Comparison of ENCODE assay signal across 15 mouse cellular contexts in the genomic region with DNA sequence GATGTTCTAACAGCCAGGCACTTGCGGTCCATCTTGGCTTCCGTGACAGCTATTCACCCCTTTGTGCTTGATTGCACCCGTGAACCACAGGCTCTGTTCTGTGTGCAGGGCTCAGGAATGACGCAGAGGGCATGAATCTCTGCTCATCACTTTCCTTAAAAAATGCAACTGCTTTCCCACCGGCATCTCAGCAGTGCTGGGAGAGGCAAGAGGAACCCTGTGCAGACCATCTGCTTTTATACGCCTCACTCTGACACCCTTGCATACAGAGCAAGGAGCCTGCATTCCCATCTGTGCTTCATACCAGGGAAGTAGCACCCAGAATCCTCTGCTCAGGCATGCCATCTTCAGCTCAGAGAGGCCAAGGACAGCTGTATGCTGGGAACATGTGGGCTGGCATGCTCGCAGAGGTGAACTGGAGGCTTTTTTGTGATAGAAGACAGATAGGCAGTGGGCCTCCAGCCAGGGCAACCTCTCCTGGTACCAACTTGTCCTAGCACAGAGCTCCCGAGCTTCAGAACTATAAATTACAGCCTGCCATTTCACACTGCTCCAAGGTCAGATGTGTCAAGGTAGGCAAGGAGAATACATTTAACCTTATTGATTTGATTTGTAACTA.
DNase-seq lines count a peak whose midpoint lies in the region; ATAC-seq lines count a peak whose summit lies in the region.
"Had no signal": no experiment of that assay in that cellular context is flagged by ENCODE, and none has a peak within 500 bp of the region (broad histone marks: within the 10 kb centered on the region; RNA-seq: fewer than 3 reads in every experiment).

No protein-coding gene starts in this region.

- no peak overlapping the region for H3K4me2 ChIP-seq in heart, embryonic 13.5 days
- H3K4me2 ChIP-seq: hindbrain, embryonic 13.5 days; liver, embryonic 11.5 days; neural tube, embryonic 15.5 days had no signal

- WGBS in heart, embryonic 13.5 days = 63% methylated on average over 8 of the region's 8 CpGs

- H3K9ac ChIP-seq in heart, embryonic 13.5 days = no peak overlapping the region
- H3K9ac ChIP-seq: hindbrain, embryonic 13.5 days; neural tube, embryonic 15.5 days had no signal

- H3K4me3 ChIP-seq in heart, embryonic 13.5 days = no peak overlapping the region
- H3K4me3 ChIP-seq: hindbrain, embryonic 13.5 days; neural tube, embryonic 15.5 days had no signal

- no peaks in the 10 kb centered on the region for H3K27me3 ChIP-seq in heart, embryonic 13.5 days (replicated peaks)
- H3K27me3 ChIP-seq: hindbrain, embryonic 13.5 days; neural tube, embryonic 15.5 days had no signal

- H3K27ac ChIP-seq in heart, embryonic 13.5 days (replicated peaks) = 0 out of 2 replicates have a peak overlapping the region, but pooled peaks have one; percentile 4
- H3K27ac ChIP-seq: hindbrain, embryonic 13.5 days; neural tube, embryonic 15.5 days had no signal

- peaks cover 27% of the 10 kb centered on the region for H3K4me1 ChIP-seq in heart, embryonic 13.5 days

- no peak for DNase-seq in heart, adult 8-10 months (ENCODE audit: low spot score)
- peak; percentile 10 for DNase-seq in right cerebral cortex, adult 18-20 months
- DNase-seq in right cerebral cortex, adult 2 months (ENCODE audit: low spot score in 2 of 2) = no peak
- peak; percentile 39 for DNase-seq in adrenal gland, postnatal 25 days
- DNase-seq in layer of hippocampus, adult 9-11 months = peak; percentile 42
- DNase-seq: cerebellum, postnatal 14 days; gastrocnemius, postnatal 25 days; kidney, postnatal 25 days; spleen, adult 18-20 months had no signal

- no peak for ATAC-seq in heart, embryonic 13.5 days (ENCODE audit: extremely low read depth, insufficient number of reproducible peaks, low FRiP score, low TSS enrichment)
- ATAC-seq in megakaryocyte-erythroid progenitor cell, adult 5-6 weeks (replicated peaks; ENCODE audit: low FRiP score, low TSS enrichment, poor library complexity, severe bottlenecking) = no peak
- ATAC-seq: intestine, postnatal 0 days had no signal

- H3K36me3 ChIP-seq in heart, embryonic 13.5 days = no peaks in the 10 kb centered on the region
- H3K36me3 ChIP-seq: hindbrain, embryonic 13.5 days; neural tube, embryonic 15.5 days had no signal

- peaks cover 7% of the 10 kb centered on the region for H3K9me3 ChIP-seq in heart, embryonic 13.5 days

Comparison
In these comparisons a context has a peak if more than half of its experiments do, and no peak if none do; other contexts are left out.
1. DNase-seq: peak in right cerebral cortex, adult 18-20 months (single experiment), adrenal gland, postnatal 25 days (single experiment) and layer of hippocampus, adult 9-11 months (single experiment); none in heart, adult 8-10 months (single experiment) and right cerebral cortex, adult 2 months (0 of 2).